Mouse (Mus musculus) intestine, embryonic 15.5 days (tissue): ENCODE data around the gene Slf2. TPM values are rescaled to one million over a fixed set of nuclear protein-coding genes. Genes with fewer than 3 reads are reported as not detected.

ENCODE experiments used
- ATAC-seq: fragments of 200-750 bp; cut with Nextera tagmentation; 2 replicates; pipeline ENCODE4 v1.8.0; 2017; ENCODE audit warnings: moderate TSS enrichment, moderate library complexity
- H3K27ac ChIP-seq: fragments of 300-500 bp; sonication (generic); 2 replicates; pipeline ENCODE4 v1.5.1; 2015; ENCODE audit warnings: mild to moderate bottlenecking, inconsistent platforms
- H3K27me3 ChIP-seq: fragments of 300-500 bp; sonication (generic); replicated peaks from 2 replicates; pipeline ENCODE4 v1.6.1; 2015; ENCODE audit warnings: inconsistent platforms
- H3K36me3 ChIP-seq: fragments of 300-500 bp; sonication (generic); 2 replicates; pipeline ENCODE4 v1.6.1; 2015; ENCODE audit warnings: inconsistent platforms
- H3K4me1 ChIP-seq: fragments of 300-500 bp; sonication (generic); replicated peaks from 2 replicates; pipeline ENCODE4 v1.6.1; 2015; ENCODE audit warnings: inconsistent platforms
- H3K4me2 ChIP-seq: fragments of 300-500 bp; sonication (generic); replicated peaks from 2 replicates; pipeline ENCODE4 v1.6.1; 2015; ENCODE audit warnings: mild to moderate bottlenecking, inconsistent platforms
- H3K4me3 ChIP-seq: fragments of 300-500 bp; sonication (generic); replicated peaks from 2 replicates; pipeline ENCODE4 v1.5.1; 2015; ENCODE audit warnings: inconsistent platforms
- H3K9ac ChIP-seq: fragments of 300-500 bp; sonication (generic); 2 replicates; pipeline ENCODE4 v1.6.1; 2015; ENCODE audit warnings: inconsistent platforms
- H3K9me3 ChIP-seq: fragments of 300-500 bp; sonication (generic); 2 replicates; pipeline ENCODE4 v1.6.1; 2016; ENCODE audit warnings: inconsistent platforms
- WGBS: fragments of 180-500 bp; shearing (Covaris S2); methylation state at CpG from one replicate; pipeline ENCODE4 v1.1.7; 2015; 5-methylcytosine and 5-hydroxymethylcytosine counted together
- polyA plus RNA-seq: library from polyadenylated mRNA; unstranded; fragments of >200 nt; fragmentation: Nextera tagmentation; extraction: Ambion mirVana; gene quantifications from 2 replicates; pipeline ENCODE4 v1.2.1, GENCODE M21; 2015

Slf2 gene
- polyA plus RNA-seq, 1 experiment from 2014 or later, result 33.9 TPM

DNA sequence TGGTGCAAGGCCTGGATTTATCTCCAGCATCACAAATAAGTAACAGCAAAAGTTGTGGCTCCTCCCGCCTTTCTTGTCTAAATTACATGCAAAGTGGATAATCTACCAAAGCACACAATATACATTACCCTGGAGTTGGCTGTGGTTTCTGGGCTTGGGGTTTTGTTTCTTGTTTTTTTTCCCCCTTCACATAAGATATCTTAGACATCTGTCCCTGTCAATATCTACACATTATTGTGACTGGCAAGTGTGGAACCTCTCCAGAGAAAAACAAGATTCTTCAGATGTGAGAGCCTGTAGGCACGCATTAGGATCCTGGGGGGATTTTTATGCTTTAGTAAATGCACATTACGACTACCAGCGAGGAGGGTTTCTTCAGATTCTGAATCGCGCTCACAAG, 12.8 kb upstream of the Slf2 start:
- H3K36me3 ChIP-seq, result no peaks in the 10 kb centered on the region
- no peak overlapping the region for H3K27ac ChIP-seq
- 85% methylated on average over 6 of the region's 6 CpGs for WGBS
- H3K27me3 ChIP-seq, result no peaks in the 10 kb centered on the region
- no peak overlapping the region for H3K9ac ChIP-seq
- ATAC-seq, result no peak
- peaks cover 10% of the 10 kb centered on the region for H3K4me1 ChIP-seq
- no peak overlapping the region for H3K4me2 ChIP-seq
- H3K9me3 ChIP-seq, result no peaks in the 10 kb centered on the region
- no peak overlapping the region for H3K4me3 ChIP-seq

DNA sequence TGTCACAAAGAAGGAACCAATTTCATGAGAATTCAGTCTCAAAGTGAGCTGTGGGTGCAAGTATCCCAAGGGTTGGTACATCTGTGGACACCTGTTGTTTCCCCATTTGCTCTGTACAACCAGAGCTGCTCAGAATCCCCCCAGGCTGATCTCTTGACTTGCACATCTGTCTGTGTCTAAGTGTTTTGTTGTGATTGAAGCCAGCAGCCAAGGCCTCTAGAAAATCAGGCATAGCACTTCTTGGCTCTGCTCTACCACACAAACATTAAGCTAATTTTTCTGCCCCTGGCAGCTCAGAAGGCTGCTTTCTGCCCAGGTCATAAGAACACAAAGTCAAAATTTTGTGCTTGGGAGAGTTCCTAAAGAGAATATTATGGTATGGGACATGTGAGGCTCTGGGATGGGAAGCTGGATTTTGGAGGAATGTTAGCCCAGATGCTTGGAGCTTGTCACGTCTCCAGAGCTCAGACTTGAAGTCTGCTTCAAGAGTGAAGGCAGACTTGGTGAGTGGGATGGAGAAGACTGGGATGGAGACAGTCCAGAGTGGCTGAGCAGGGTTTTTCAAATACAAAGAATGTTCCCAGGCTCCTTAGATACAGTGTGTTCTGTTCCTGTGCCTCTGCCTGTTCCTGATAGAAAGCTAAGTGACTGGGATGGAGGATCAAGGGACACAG, 9.3 kb upstream of the Slf2 start:
- Histone ChIP-seq H3K4me3 (no peak overlapping the region), H3K27ac (peak overlapping the region; percentile 22; the same call in 1 of the 2 replicates), H3K9ac (no peak overlapping the region; the same call in 1 of the 2 replicates), H3K27me3 (no peaks in the 10 kb centered on the region), H3K4me2 (no peak overlapping the region), H3K36me3 (no peaks in the 10 kb centered on the region), H3K9me3 (no peaks in the 10 kb centered on the region), H3K4me1 (0 out of 2 replicates have a peak, but pooled peaks cover 3% of the 10 kb centered on the region)
- WGBS, result 59% methylated on average over 1 of the region's 1 CpGs
- ATAC-seq, result no peak

- Histone ChIP-seq H3K36me3 (no peaks in the 10 kb centered on the region), H3K27me3 (no peaks in the 10 kb centered on the region), H3K4me3 (no peak overlapping the region), H3K9me3 (no peaks in the 10 kb centered on the region), H3K4me2 (no peak overlapping the region), H3K9ac (no peak overlapping the region), H3K4me1 (0 out of 2 replicates have a peak, but pooled peaks cover 3% of the 10 kb centered on the region), H3K27ac (no peak overlapping the region)
- no peak for ATAC-seq
- 80% methylated on average over 2 of the region's 2 CpGs for WGBS
Observed at GRCm38 (mm10) chr19:44922521-44922920, 8.4 kb upstream of the Slf2 start.

GRCm38 (mm10) chr19:44924699-44925098, 6.3 kb upstream of the Slf2 start:
- no peaks in the 10 kb centered on the region for H3K27me3 ChIP-seq
- H3K27ac ChIP-seq, result no peak overlapping the region
- no peaks in the 10 kb centered on the region for H3K36me3 ChIP-seq
- no peak for ATAC-seq
- no peaks in the 10 kb centered on the region for H3K9me3 ChIP-seq
- H3K4me3 ChIP-seq, result no peak overlapping the region
- no peak overlapping the region for H3K4me2 ChIP-seq
- H3K9ac ChIP-seq, result no peak overlapping the region
- H3K4me1 ChIP-seq, result peaks cover 12% of the 10 kb centered on the region; the same call in 1 of the 2 replicates
- WGBS, result 41% methylated on average over 5 of the region's 5 CpGs

DNA sequence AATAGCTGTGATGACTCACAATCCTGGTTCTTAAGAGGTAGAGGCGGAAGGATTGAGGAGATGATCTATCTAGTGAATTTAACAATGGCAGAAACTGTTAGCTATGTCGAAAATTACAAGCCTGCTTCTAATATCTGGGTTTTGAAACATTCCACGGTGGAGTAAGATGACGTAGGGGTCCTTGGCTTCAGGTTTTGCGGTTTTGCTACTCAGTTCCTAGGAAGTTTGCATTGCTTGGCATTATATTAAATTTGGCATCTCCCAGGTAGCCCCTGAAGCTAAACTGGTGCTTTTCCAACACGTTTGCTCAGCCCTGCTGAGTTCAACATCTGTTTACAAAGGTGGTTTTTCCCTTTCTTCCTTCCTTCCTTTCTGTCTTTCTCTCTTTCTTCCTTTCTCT, 4.2 kb upstream of the Slf2 start:
- Histone ChIP-seq H3K9ac (no peak overlapping the region), H3K9me3 (no peaks in the 10 kb centered on the region), H3K4me2 (no peak overlapping the region), H3K27me3 (no peaks in the 10 kb centered on the region), H3K36me3 (no peaks in the 10 kb centered on the region), H3K4me3 (no peak overlapping the region), H3K27ac (0 out of 2 replicates have a peak overlapping the region, but pooled peaks have one; percentile 44), H3K4me1 (peaks cover 14% of the 10 kb centered on the region; the same call in 1 of the 2 replicates)
- WGBS, result 57% methylated on average over 6 of the region's 6 CpGs
- no peak for ATAC-seq

GRCm38 (mm10) chr19:44927250-44927649, 3.7 kb upstream of the Slf2 start:
- no peak overlapping the region for H3K9ac ChIP-seq
- no peaks in the 10 kb centered on the region for H3K36me3 ChIP-seq
- ATAC-seq, result no peak
- no peaks in the 10 kb centered on the region for H3K9me3 ChIP-seq
- H3K4me2 ChIP-seq, result no peak overlapping the region
- peaks cover 16% of the 10 kb centered on the region for H3K4me1 ChIP-seq
- 0 out of 2 replicates have a peak overlapping the region, but pooled peaks have one; percentile 4 for H3K27ac ChIP-seq
- H3K4me3 ChIP-seq, result no peak overlapping the region
- 26% methylated on average over 1 of the region's 1 CpGs for WGBS
- H3K27me3 ChIP-seq, result no peaks in the 10 kb centered on the region

GRCm38 (mm10) chr19:44928185-44928584, 2.8 kb upstream of the Slf2 start:
- 41% methylated on average over 8 of the region's 8 CpGs for WGBS
- H3K9ac ChIP-seq, result no peak overlapping the region

DNA sequence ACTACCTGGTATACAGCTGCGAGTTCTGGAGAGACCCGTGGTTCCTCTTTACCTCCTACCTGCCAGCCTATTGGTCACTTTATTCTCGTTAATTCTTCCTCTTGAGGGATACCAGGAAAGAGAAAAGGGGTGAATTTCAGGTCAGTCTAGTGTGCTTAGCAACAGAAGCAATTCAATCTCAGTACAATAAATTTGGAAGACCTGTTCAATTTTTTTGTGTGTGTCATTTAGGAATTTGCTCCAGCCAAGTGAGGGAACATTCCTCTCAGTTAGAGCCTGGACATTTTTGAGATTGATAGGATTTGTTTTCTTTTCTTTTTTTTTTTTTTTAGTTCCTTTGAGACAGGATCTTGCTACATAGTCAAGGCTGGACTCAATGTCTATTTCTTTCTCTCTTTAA, 1.7 kb upstream of the Slf2 start:
- peaks cover 26% of the 10 kb centered on the region for H3K4me1 ChIP-seq
- no peak overlapping the region for H3K4me3 ChIP-seq
- WGBS, result 21% methylated on average over 3 of the region's 3 CpGs
- H3K27me3 ChIP-seq, result no peaks in the 10 kb centered on the region
- H3K36me3 ChIP-seq, result no peaks in the 10 kb centered on the region
- H3K9ac ChIP-seq, result no peak overlapping the region
- H3K4me2 ChIP-seq, result no peak overlapping the region
- ATAC-seq, result no peak
- H3K9me3 ChIP-seq, result no peaks in the 10 kb centered on the region
- 0 out of 2 replicates have a peak overlapping the region, but pooled peaks have one; percentile 13 for H3K27ac ChIP-seq

More at GRCm38 (mm10) chr19:44928185-44928584, 2.8 kb upstream of the Slf2 start:
- H3K4me1 ChIP-seq, result peaks cover 22% of the 10 kb centered on the region
- H3K4me3 ChIP-seq, result no peak overlapping the region
- no peaks in the 10 kb centered on the region for H3K27me3 ChIP-seq
- no peaks in the 10 kb centered on the region for H3K9me3 ChIP-seq
- peak overlapping the region; percentile 4; the same call in 1 of the 2 replicates for H3K27ac ChIP-seq
- no peaks in the 10 kb centered on the region for H3K36me3 ChIP-seq
- no peak overlapping the region for H3K4me2 ChIP-seq
- ATAC-seq, result no peak

DNA sequence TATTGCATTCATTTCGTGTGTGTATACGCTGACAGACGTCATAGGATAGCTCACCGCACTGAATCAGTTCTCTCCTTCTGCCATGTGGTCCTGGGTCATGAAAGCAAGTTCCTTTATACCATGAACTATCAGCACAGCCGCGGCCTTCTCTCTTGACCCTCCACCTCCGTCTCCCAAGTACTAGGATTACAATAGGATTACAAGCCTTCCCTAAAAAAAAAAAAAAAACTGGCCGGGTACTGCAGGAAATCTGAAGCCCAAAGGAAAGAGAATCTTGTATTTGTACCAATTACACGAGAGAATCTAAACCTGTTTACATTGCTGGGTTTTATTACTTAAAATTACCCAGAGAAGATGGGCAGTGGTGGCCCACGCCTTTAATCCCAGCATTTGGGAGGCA, 1.3 kb upstream of the Slf2 start:
- H3K27ac ChIP-seq, result peak overlapping the region; percentile 13; the same call in 1 of the 2 replicates
- H3K9me3 ChIP-seq, result no peaks in the 10 kb centered on the region
- ATAC-seq, result no peak
- H3K4me1 ChIP-seq, result peaks cover 26% of the 10 kb centered on the region
- no peak overlapping the region for H3K9ac ChIP-seq
- H3K4me3 ChIP-seq, result no peak overlapping the region
- peak overlapping the region; percentile 69; the same call in 1 of the 2 replicates for H3K4me2 ChIP-seq
- WGBS, result 41% methylated on average over 10 of the region's 10 CpGs
- no peaks in the 10 kb centered on the region for H3K27me3 ChIP-seq
- H3K36me3 ChIP-seq, result no peaks in the 10 kb centered on the region

DNA sequence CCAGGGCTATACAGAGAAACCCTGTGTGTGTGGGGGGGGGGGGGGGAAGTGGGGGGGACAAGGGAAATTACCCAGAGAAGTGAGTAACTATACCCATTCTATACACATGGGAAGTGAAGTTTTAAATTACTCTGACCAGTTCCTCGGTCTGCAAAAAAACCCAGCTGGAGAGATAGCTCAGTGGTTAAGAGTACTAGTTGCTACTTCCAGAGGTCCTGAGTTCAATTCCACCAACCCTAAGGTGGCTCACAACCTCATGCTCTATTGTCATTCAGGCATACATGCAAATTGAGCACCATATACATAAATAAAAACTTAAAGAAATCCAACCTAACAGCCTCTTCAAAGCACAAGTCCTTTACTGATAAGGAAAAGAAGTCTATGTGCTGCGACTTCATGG, 829 bp upstream of the Slf2 start:
- no peaks in the 10 kb centered on the region for H3K9me3 ChIP-seq
- peaks cover 26% of the 10 kb centered on the region for H3K4me1 ChIP-seq
- H3K4me2 ChIP-seq, result peak overlapping the region; percentile 69
- H3K36me3 ChIP-seq, result no peaks in the 10 kb centered on the region
- 17% methylated on average over 2 of the region's 2 CpGs for WGBS
- H3K27me3 ChIP-seq, result no peaks in the 10 kb centered on the region
- H3K9ac ChIP-seq, result 0 out of 2 replicates have a peak overlapping the region, but pooled peaks have one; percentile 62
- H3K4me3 ChIP-seq, result peak overlapping the region; percentile 98
- H3K27ac ChIP-seq, result no peak overlapping the region
- no peak for ATAC-seq

DNA sequence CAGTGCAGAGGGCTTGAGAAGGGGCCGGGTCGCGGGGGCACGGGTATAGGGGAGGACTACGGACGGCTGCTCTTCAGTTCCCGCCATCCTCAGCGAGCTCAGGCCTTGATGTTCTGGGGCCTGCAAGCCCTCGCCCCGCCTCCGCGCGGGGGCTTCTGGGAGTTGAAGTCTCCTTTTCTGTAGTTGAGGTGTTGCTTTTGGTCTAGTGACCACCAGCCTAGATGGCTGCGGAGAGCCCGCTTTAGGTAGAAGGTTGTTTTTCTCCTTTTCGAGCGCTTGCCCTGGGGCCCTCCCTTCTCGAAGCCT, 456 bp downstream of the Slf2 start:
- no peaks in the 10 kb centered on the region for H3K36me3 ChIP-seq
- H3K27ac ChIP-seq, result peak overlapping the region; percentile 87
- peak; percentile 92 for ATAC-seq
- H3K4me3 ChIP-seq, result peak overlapping the region; percentile 98
- H3K9me3 ChIP-seq, result no peaks in the 10 kb centered on the region
- peak overlapping the region; percentile 66 for H3K4me2 ChIP-seq
- peaks cover 26% of the 10 kb centered on the region for H3K4me1 ChIP-seq
- H3K9ac ChIP-seq, result peak overlapping the region; percentile 88
- WGBS, result under 1% methylated on average over 18 of the region's 18 CpGs
- H3K27me3 ChIP-seq, result no peaks in the 10 kb centered on the region

- peaks cover 26% of the 10 kb centered on the region for H3K4me1 ChIP-seq
- no peaks in the 10 kb centered on the region for H3K9me3 ChIP-seq
- no peak for ATAC-seq
- H3K27me3 ChIP-seq, result no peaks in the 10 kb centered on the region
- H3K4me2 ChIP-seq, result peak overlapping the region; percentile 66
- H3K4me3 ChIP-seq, result peak overlapping the region; percentile 98
- H3K27ac ChIP-seq, result no peak overlapping the region
- no peaks in the 10 kb centered on the region for H3K36me3 ChIP-seq
- WGBS, result 32% methylated on average over 5 of the region's 5 CpGs
- no peak overlapping the region for H3K9ac ChIP-seq
Observed at GRCm38 (mm10) chr19:44932051-44932450, 1.1 kb downstream of the Slf2 start.

- 97% methylated on average over 1 of the region's 1 CpGs for WGBS
- Histone ChIP-seq H3K4me2 (no peak overlapping the region; the same call in 1 of the 2 replicates), H3K4me3 (no peak overlapping the region)
Observed at GRCm38 (mm10) chr19:44933136-44933535, 2.2 kb downstream of the Slf2 start.

More at GRCm38 (mm10) chr19:44933136-44933535, 2.2 kb downstream of the Slf2 start:
- H3K9ac ChIP-seq, result no peak overlapping the region
- no peak for ATAC-seq
- H3K9me3 ChIP-seq, result no peaks in the 10 kb centered on the region
- H3K27me3 ChIP-seq, result no peaks in the 10 kb centered on the region
- H3K4me1 ChIP-seq, result peaks cover 26% of the 10 kb centered on the region
- no peak overlapping the region for H3K27ac ChIP-seq
- no peaks in the 10 kb centered on the region for H3K36me3 ChIP-seq
